Comparison of ENCODE assay signal across 9 mouse cellular contexts in genomic region chr17:80564611-80564924, GRCm38 (mm10). TPM values are rescaled to one million over a fixed set of nuclear protein-coding genes. Genes with fewer than 3 reads are reported as not detected.
A peak's percentile ranks its signal among the peaks of the same experiment; 100 is the strongest.
DNase-seq lines count a peak whose midpoint lies in the region; ATAC-seq and TF ChIP-seq lines count a peak whose summit lies in the region.
"Had no signal": no experiment of that assay in that cellular context is flagged by ENCODE, and none has a peak within 500 bp of the region (broad histone marks: within the 10 kb centered on the region; RNA-seq: fewer than 3 reads in every experiment).

No protein-coding gene starts in this region.

- no peak for ATAC-seq in midbrain, embryonic 14.5 days (ENCODE audit: low FRiP score, low TSS enrichment)
- ATAC-seq in heart, embryonic 15.5 days (replicated peaks; ENCODE audit: insufficient number of reproducible peaks, insufficient read depth, low FRiP score, low read depth), result no peak

- no peaks in the 10 kb centered on the region for H3K4me1 ChIP-seq in midbrain, embryonic 14.5 days (ENCODE audit: control insufficient read depth, insufficient read depth, low read length)
- H3K4me1 ChIP-seq in midbrain, embryonic 10.5 days, result 0 out of 2 replicates have a peak, but pooled peaks cover 2% of the 10 kb centered on the region
- H3K4me1 ChIP-seq in heart, embryonic 15.5 days (replicated peaks), result no peaks in the 10 kb centered on the region
- H3K4me1 ChIP-seq: neural tube, embryonic 13.5 days had no signal

- H3K4me3 ChIP-seq in midbrain, embryonic 14.5 days (replicated peaks; ENCODE audit: low read depth, low read length), result no peak overlapping the region
- no peak overlapping the region for H3K4me3 ChIP-seq in midbrain, embryonic 10.5 days
- peak overlapping the region; percentile 8; the same call in 1 of the 2 replicates for H3K4me3 ChIP-seq in heart, embryonic 15.5 days
- no peak overlapping the region for H3K4me3 ChIP-seq in myocyte
- H3K4me3 ChIP-seq: neural tube, embryonic 13.5 days had no signal

- TF ChIP-seq POLR2A in myocyte (IDR thresholded peaks at IDR 0.05; ENCODE audit: insufficient read length, low read depth), result no peak

- no peak overlapping the region for H3K27ac ChIP-seq in midbrain, embryonic 14.5 days (replicated peaks; ENCODE audit: low read depth, low read length)
- no peak overlapping the region for H3K27ac ChIP-seq in midbrain, embryonic 10.5 days (replicated peaks)
- no peak overlapping the region for H3K27ac ChIP-seq in heart, embryonic 15.5 days
- H3K27ac ChIP-seq: neural tube, embryonic 13.5 days had no signal

- no peak overlapping the region for H3ac ChIP-seq in myocyte (ENCODE audit: control insufficient read depth, insufficient read length)

- H3K27me3 ChIP-seq in midbrain, embryonic 14.5 days (ENCODE audit: control insufficient read depth, insufficient read depth, low read length), result no peaks in the 10 kb centered on the region
- H3K27me3 ChIP-seq in midbrain, embryonic 10.5 days (ENCODE audit: low read depth, poor library complexity, severe bottlenecking), result no peaks in the 10 kb centered on the region
- no peaks in the 10 kb centered on the region for H3K27me3 ChIP-seq in heart, embryonic 15.5 days
- H3K27me3 ChIP-seq in myocyte (ENCODE audit: control insufficient read depth, insufficient read depth, insufficient read length), result no peaks in the 10 kb centered on the region
- H3K27me3 ChIP-seq: neural tube, embryonic 13.5 days had no signal

- no peaks in the 10 kb centered on the region for H3K36me3 ChIP-seq in midbrain, embryonic 14.5 days (ENCODE audit: control insufficient read depth, insufficient read depth, low read length)
- H3K36me3 ChIP-seq in midbrain, embryonic 10.5 days, result peaks cover 23% of the 10 kb centered on the region
- no peaks in the 10 kb centered on the region; the same call in 1 of the 2 replicates for H3K36me3 ChIP-seq in heart, embryonic 15.5 days
- H3K36me3 ChIP-seq in myocyte (ENCODE audit: control insufficient read depth, insufficient read depth), result no peaks in the 10 kb centered on the region

- 0 out of 2 replicates have a peak, but pooled peaks cover 4% of the 10 kb centered on the region for H3K9me3 ChIP-seq in midbrain, embryonic 14.5 days (ENCODE audit: control insufficient read depth, low read length)
- peaks cover 19% of the 10 kb centered on the region for H3K9me3 ChIP-seq in midbrain, embryonic 10.5 days (replicated peaks)
- no peaks in the 10 kb centered on the region; the same call in 1 of the 2 replicates for H3K9me3 ChIP-seq in heart, embryonic 15.5 days (replicated peaks)

- no peaks in the 10 kb centered on the region for H3K79me2 ChIP-seq in myocyte (ENCODE audit: control insufficient read depth, insufficient read depth)

- no peak overlapping the region for H3K9ac ChIP-seq in midbrain, embryonic 14.5 days (replicated peaks; ENCODE audit: low read length)
- H3K9ac ChIP-seq in heart, embryonic 15.5 days, result no peak overlapping the region
- H3K9ac ChIP-seq: neural tube, embryonic 13.5 days had no signal

- WGBS in midbrain, embryonic 14.5 days, result 70% methylated on average over 3 of the region's 3 CpGs
- WGBS in midbrain, embryonic 10.5 days, result 76% methylated on average over 3 of the region's 3 CpGs
- 62% methylated on average over 3 of the region's 3 CpGs for WGBS in heart, embryonic 15.5 days

- H3K4me2 ChIP-seq in midbrain, embryonic 14.5 days (ENCODE audit: low read length), result no peak overlapping the region
- H3K4me2 ChIP-seq in heart, embryonic 15.5 days, result no peak overlapping the region
- H3K4me2 ChIP-seq in myocyte (ENCODE audit: low read depth), result peak overlapping the region; percentile 28
- H3K4me2 ChIP-seq: neural tube, embryonic 13.5 days had no signal

- DNase-seq in embryo, embryonic 10.5 days (ENCODE audit: low spot score), result peak; percentile 44
- DNase-seq in embryo, embryonic 9.5 days (ENCODE audit: extremely low spot score), result no peak
- peak; percentile 43 for DNase-seq in midbrain, embryonic 14.5 days
- no peak for DNase-seq in midbrain, embryonic 10.5 days (ENCODE audit: low spot score)
- DNase-seq in adrenal gland, adult 8-10 months, result no peak
- no peak for DNase-seq in frontal cortex, postnatal 14 days (ENCODE audit: low spot score in 2 of 2)

TF ChIP-seq in myocyte, 11 proteins besides CTCF, POLR2A, EP300 and RAD21:
- TF ChIP-seq USF1 (IDR thresholded peaks at IDR 0.05; ENCODE audit: low read depth) (no peak), MAX (IDR thresholded peaks at IDR 0.05; ENCODE audit: low read depth) (no peak), CEBPB (IDR thresholded peaks at IDR 0.05; ENCODE audit: insufficient read depth, poor library complexity, severe bottlenecking) (no peak), TCF3 (IDR thresholded peaks at IDR 0.05; ENCODE audit: insufficient read length, low read depth) (no peak), SRF (IDR thresholded peaks at IDR 0.05; ENCODE audit: control insufficient read depth, insufficient read length, low read depth) (no peak), MYOG (IDR thresholded peaks at IDR 0.05; ENCODE audit: control insufficient read depth in 1 of 3, insufficient read depth in 1 of 3, insufficient read length in 2 of 3, low read depth in 2 of 3) (no peak), POLR2AphosphoS2 (IDR thresholded peaks at IDR 0.05; ENCODE audit: insufficient read length, low read depth) (no peak), TCF12 (IDR thresholded peaks at IDR 0.05; ENCODE audit: insufficient read depth, poor library complexity, severe bottlenecking) (no peak), MYOD1 (IDR thresholded peaks at IDR 0.05; ENCODE audit: control insufficient read depth in 1 of 3, insufficient read length in 2 of 3, low read depth in 2 of 3) (no peak), E2F4 (IDR thresholded peaks at IDR 0.05; ENCODE audit: insufficient read depth) (no peak)

RNA-seq across cellular contexts. Expression of gene Cdkl4, which starts 13.0 kb away (rescaled TPM):
- 3.2 and 3.7 TPM in 2 replicates for polyA plus RNA-seq in midbrain, embryonic 14.5 days (2014; fragmentation: Nextera tagmentation; extraction: Ambion mirVana)
- 1.8 and 2.0 TPM in 2 replicates for polyA plus RNA-seq in midbrain, embryonic 10.5 days (2016; fragmentation: Nextera tagmentation; extraction: Ambion mirVana)
- 0.06 and 0.14 TPM in 2 replicates for polyA plus RNA-seq in heart, embryonic 15.5 days (2015; fragmentation: Nextera tagmentation; extraction: Ambion mirVana)
- 0.02 TPM for polyA plus RNA-seq in myocyte (2012; fragmentation: generic; extraction: Trizol)
- under 1 TPM in 3 of 4 experiments, not detected in 1; 0.19 to 0.40 (median 0.21) TPM for total RNA-seq in adrenal gland, adult 8-10 months (2022)

Comparison
In these comparisons a context has a peak if more than half of its experiments do, and no peak if none do; other contexts are left out.
1. DNase-seq: peak in embryo, embryonic 10.5 days (single experiment) and midbrain, embryonic 14.5 days (single experiment); none in embryo, embryonic 9.5 days (single experiment), midbrain, embryonic 10.5 days (single experiment), adrenal gland, adult 8-10 months (single experiment) and frontal cortex, postnatal 14 days (0 of 2).